ENCODE assay signal across 8 mouse cellular contexts in genomic region chr17:15194894-15195461, GRCm38 (mm10).
DNase-seq lines count a peak whose midpoint lies in the region; ATAC-seq and TF ChIP-seq lines count a peak whose summit lies in the region.
"Had no signal": no experiment of that assay in that cellular context is flagged by ENCODE, and none has a peak within 500 bp of the region (broad histone marks: within the 10 kb centered on the region; RNA-seq: fewer than 3 reads in every experiment).

No protein-coding gene starts in this region.

- no peak overlapping the region for H3K4me3 ChIP-seq in C2C12 (ENCODE audit: insufficient read depth, poor library complexity, severe bottlenecking)

- H3K36me3 ChIP-seq in C2C12 (ENCODE audit: control insufficient read depth, insufficient read depth) = no peaks in the 10 kb centered on the region

- CTCF ChIA-PET in Patski (lab: Charles Lee) = interaction anchor here (0.7 to 2.0 kb wide), 2 partner anchors 15 to 29 kb away, joined by 4 to 7 read pairs; no protein-coding TSS in a partner anchor

- TF ChIP-seq CTCF in C2C12 (IDR thresholded peaks at IDR 0.05; ENCODE audit: control insufficient read depth, insufficient read depth, insufficient read length) (no peak), Patski (IDR thresholded peaks at IDR 0.05) (no peak)

- H3K79me3 ChIP-seq in C2C12 (ENCODE audit: low read depth) = no peaks in the 10 kb centered on the region

- intact Hi-C loops in gastrocnemius, postnatal 14 days (cut with DNase I; ENCODE audit: low total_unique reads) = no loop called here

- POLR2A ChIA-PET in Patski (lab: Charles Lee) = no interaction called here

- in situ Hi-C loops in Patski (cut with MboI; ENCODE audit: low pct_unique_long_range_greater_than_20kb) = no loop called here

- H3K79me2 ChIP-seq in C2C12 (ENCODE audit: control insufficient read depth, insufficient read depth) = no peaks in the 10 kb centered on the region

- no peak overlapping the region for H3ac ChIP-seq in C2C12 (ENCODE audit: control insufficient read depth, insufficient read length, low read depth)

- H3K27me3 ChIP-seq in C2C12 (ENCODE audit: control insufficient read depth, insufficient read depth, insufficient read length) (no peaks in the 10 kb centered on the region), Patski (peaks cover 3% of the 10 kb centered on the region)

- ATAC-seq in Patski = no peak

- DNase-seq in Patski (ENCODE audit: low read depth, low spot score) = peak; percentile 46
- peak; percentile 85 for DNase-seq in gastrocnemius, postnatal 14 days
- peak; percentile 35 to 53 for DNase-seq in lung, postnatal 4 days
- no peak for DNase-seq in spleen, postnatal 4 days (ENCODE audit: low spot score in 2 of 2)
- no peak for DNase-seq in thymus, postnatal 10 days (ENCODE audit: low spot score in 2 of 2)
- DNase-seq in layer of hippocampus, postnatal 36 days = no peak
- DNase-seq: heart, postnatal 36 days had no signal

TF ChIP-seq in C2C12, 6 proteins besides CTCF, POLR2A, EP300 and RAD21:
- TF ChIP-seq MYOD1 (IDR thresholded peaks at IDR 0.05; ENCODE audit: control insufficient read depth, insufficient read length, low read depth) (peak; percentile 75), USF1 (IDR thresholded peaks at IDR 0.05; ENCODE audit: low read depth) (no peak)

Comparison
In these comparisons a context has a peak if more than half of its experiments do, and no peak if none do; other contexts are left out.
1. DNase-seq: peak in Patski (single experiment), gastrocnemius, postnatal 14 days (single experiment) and lung, postnatal 4 days (2 of 2); none in spleen, postnatal 4 days (0 of 2), thymus, postnatal 10 days (0 of 2) and layer of hippocampus, postnatal 36 days (0 of 2).